Mouse (Mus musculus): ENCODE results near the gene Ppfia3.

Ppfia3 gene

GRCm38 (mm10) chr7:45366652-45367019, at the start of gene Ppfia3:
Gene Ppfia3, minus strand, starts transcription at chr7:45367019.
- no peaks in the 10 kb centered on the region for H3K27me3 ChIP-seq (ENCODE audit: control insufficient read depth, insufficient read depth, low read length, poor library complexity, severe bottlenecking)
- DNase-seq (ENCODE audit: low read depth, low spot score): no peak
- H3K36me3 ChIP-seq (ENCODE audit: control insufficient read depth, insufficient read depth, low read length, poor library complexity, severe bottlenecking): no peaks in the 10 kb centered on the region

GRCm38 (mm10) chr7:45415636-45416035, 48.8 kb upstream of the Ppfia3 start:
- H3K27me3 ChIP-seq (ENCODE audit: control insufficient read depth, insufficient read depth, low read length, poor library complexity, severe bottlenecking): no peaks in the 10 kb centered on the region; the same call in 1 of the 2 replicates
- H3K36me3 ChIP-seq (ENCODE audit: control insufficient read depth, insufficient read depth, low read length, poor library complexity, severe bottlenecking): no peaks in the 10 kb centered on the region
- DNase-seq (ENCODE audit: low read depth, low spot score): peak; percentile 43

GRCm38 (mm10) chr7:45414740-45415224, 48.0 kb upstream of the Ppfia3 start:
- no peak for DNase-seq (ENCODE audit: low read depth, low spot score)
- H3K27me3 ChIP-seq (ENCODE audit: control insufficient read depth, insufficient read depth, low read length, poor library complexity, severe bottlenecking): no peaks in the 10 kb centered on the region; the same call in 1 of the 2 replicates
- no peaks in the 10 kb centered on the region for H3K36me3 ChIP-seq (ENCODE audit: control insufficient read depth, insufficient read depth, low read length, poor library complexity, severe bottlenecking)

- Histone ChIP-seq H3K27me3 (ENCODE audit: control insufficient read depth, insufficient read depth, low read length, poor library complexity, severe bottlenecking) (no peaks in the 10 kb centered on the region; the same call in 1 of the 2 replicates), H3K36me3 (ENCODE audit: control insufficient read depth, insufficient read depth, low read length, poor library complexity, severe bottlenecking) (no peaks in the 10 kb centered on the region)
- no peak for DNase-seq (ENCODE audit: low read depth, low spot score)
Measured at GRCm38 (mm10) chr7:45413864-45414739, 47.3 kb upstream of the Ppfia3 start.

GRCm38 (mm10) chr7:45413113-45413863, 46.5 kb upstream of the Ppfia3 start, which contains the start of gene Ntf5:
Gene Ntf5, plus strand, starts transcription at chr7:45413695.
- H3K27me3 ChIP-seq (ENCODE audit: control insufficient read depth, insufficient read depth, low read length, poor library complexity, severe bottlenecking): no peaks in the 10 kb centered on the region; the same call in 1 of the 2 replicates
- DNase-seq (ENCODE audit: low read depth, low spot score): no peak
- no peaks in the 10 kb centered on the region for H3K36me3 ChIP-seq (ENCODE audit: control insufficient read depth, insufficient read depth, low read length, poor library complexity, severe bottlenecking)

- H3K27me3 ChIP-seq (ENCODE audit: control insufficient read depth, insufficient read depth, low read length, poor library complexity, severe bottlenecking): no peaks in the 10 kb centered on the region; the same call in 1 of the 2 replicates
- no peaks in the 10 kb centered on the region for H3K36me3 ChIP-seq (ENCODE audit: control insufficient read depth, insufficient read depth, low read length, poor library complexity, severe bottlenecking)
- DNase-seq (ENCODE audit: low read depth, low spot score): no peak
Measured at GRCm38 (mm10) chr7:45412421-45412820, 45.6 kb upstream of the Ppfia3 start.

- no peaks in the 10 kb centered on the region; the same call in 1 of the 2 replicates for H3K27me3 ChIP-seq (ENCODE audit: control insufficient read depth, insufficient read depth, low read length, poor library complexity, severe bottlenecking)
- no peaks in the 10 kb centered on the region for H3K36me3 ChIP-seq (ENCODE audit: control insufficient read depth, insufficient read depth, low read length, poor library complexity, severe bottlenecking)
- DNase-seq (ENCODE audit: low read depth, low spot score): no peak
Measured at GRCm38 (mm10) chr7:45409497-45410163, 42.8 kb upstream of the Ppfia3 start.

- DNase-seq (ENCODE audit: low read depth, low spot score): no peak
- Histone ChIP-seq H3K36me3 (ENCODE audit: control insufficient read depth, insufficient read depth, low read length, poor library complexity, severe bottlenecking) (no peaks in the 10 kb centered on the region), H3K27me3 (ENCODE audit: control insufficient read depth, insufficient read depth, low read length, poor library complexity, severe bottlenecking) (no peaks in the 10 kb centered on the region; the same call in 1 of the 2 replicates)
Measured at GRCm38 (mm10) chr7:45408949-45409348, 42.1 kb upstream of the Ppfia3 start.

GRCm38 (mm10) chr7:45408351-45408750, 41.5 kb upstream of the Ppfia3 start:
- Histone ChIP-seq H3K36me3 (ENCODE audit: control insufficient read depth, insufficient read depth, low read length, poor library complexity, severe bottlenecking) (no peaks in the 10 kb centered on the region), H3K27me3 (ENCODE audit: control insufficient read depth, insufficient read depth, low read length, poor library complexity, severe bottlenecking) (no peaks in the 10 kb centered on the region; the same call in 1 of the 2 replicates)
- no peak for DNase-seq (ENCODE audit: low read depth, low spot score)

GRCm38 (mm10) chr7:45407836-45408235, 41.0 kb upstream of the Ppfia3 start:
- no peak for DNase-seq (ENCODE audit: low read depth, low spot score)
- Histone ChIP-seq H3K27me3 (ENCODE audit: control insufficient read depth, insufficient read depth, low read length, poor library complexity, severe bottlenecking) (no peaks in the 10 kb centered on the region; the same call in 1 of the 2 replicates), H3K36me3 (ENCODE audit: control insufficient read depth, insufficient read depth, low read length, poor library complexity, severe bottlenecking) (no peaks in the 10 kb centered on the region)

GRCm38 (mm10) chr7:45406157-45407156, 39.6 kb upstream of the Ppfia3 start:
- Histone ChIP-seq H3K36me3 (ENCODE audit: control insufficient read depth, insufficient read depth, low read length, poor library complexity, severe bottlenecking) (no peaks in the 10 kb centered on the region), H3K27me3 (ENCODE audit: control insufficient read depth, insufficient read depth, low read length, poor library complexity, severe bottlenecking) (no peaks in the 10 kb centered on the region; the same call in 1 of the 2 replicates)
- DNase-seq (ENCODE audit: low read depth, low spot score): peak; percentile 39

- no peaks in the 10 kb centered on the region for H3K36me3 ChIP-seq (ENCODE audit: control insufficient read depth, insufficient read depth, low read length, poor library complexity, severe bottlenecking)
- H3K27me3 ChIP-seq (ENCODE audit: control insufficient read depth, insufficient read depth, low read length, poor library complexity, severe bottlenecking): no peaks in the 10 kb centered on the region; the same call in 1 of the 2 replicates
- peak; percentile 70 for DNase-seq (ENCODE audit: low read depth, low spot score)
Measured at GRCm38 (mm10) chr7:45405091-45406075, 38.6 kb upstream of the Ppfia3 start, which contains the start of gene Kcna7. Gene Kcna7, plus strand, starts transcription at chr7:45405653.

Measured in splenic B cell, adult 2 months (primary cell).